In the genomic region with DNA sequence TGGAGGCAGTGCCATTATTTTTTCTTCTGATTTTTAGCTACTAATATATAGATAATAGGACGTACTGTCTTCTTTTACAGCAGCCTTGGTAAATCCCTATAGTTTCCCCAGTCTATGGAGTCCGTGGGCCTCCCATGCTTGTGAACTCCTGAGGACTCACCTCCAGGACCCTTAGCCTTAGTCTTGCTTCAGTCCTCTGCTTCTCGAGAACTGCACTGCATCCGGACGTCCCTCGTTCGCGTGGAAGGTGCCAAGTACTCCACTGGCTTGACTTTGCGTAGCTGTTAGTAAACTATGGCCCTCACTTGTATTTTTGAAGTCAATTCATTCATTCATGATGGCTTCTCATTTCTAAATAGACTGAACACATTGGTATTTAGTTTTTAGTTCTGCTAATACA, we compare ENCODE assay signal across 27 mouse cellular contexts. TPM values are rescaled to one million over a fixed set of nuclear protein-coding genes. Genes with fewer than 3 reads are reported as not detected.
A peak's percentile ranks its signal among the peaks of the same experiment; 100 is the strongest.
DNase-seq lines count a peak whose midpoint lies in the region; ATAC-seq and TF ChIP-seq lines count a peak whose summit lies in the region.
"Had no signal": no experiment of that assay in that cellular context is flagged by ENCODE, and none has a peak within 500 bp of the region (broad histone marks: within the 10 kb centered on the region; RNA-seq: fewer than 3 reads in every experiment).

No protein-coding gene starts in this region.

- no peak overlapping the region for H3K4me2 ChIP-seq in midbrain, embryonic 16.5 days (ENCODE audit: low read length)
- H3K4me2 ChIP-seq: embryonic facial prominence, embryonic 13.5 days; embryonic facial prominence, embryonic 15.5 days; forebrain, embryonic 12.5 days had no signal

- H3K27ac ChIP-seq in midbrain, embryonic 16.5 days (ENCODE audit: low read length) = no peak overlapping the region
- H3K27ac ChIP-seq: embryonic facial prominence, embryonic 13.5 days; embryonic facial prominence, embryonic 15.5 days; forebrain, embryonic 10.5 days; forebrain, embryonic 12.5 days had no signal

- H3K4me3 ChIP-seq in E14TG2a.4 (replicated peaks; ENCODE audit: low read length) = peak overlapping the region; percentile 76
- no peak overlapping the region for H3K4me3 ChIP-seq in midbrain, embryonic 16.5 days (ENCODE audit: low read depth, low read length)
- H3K4me3 ChIP-seq: embryonic facial prominence, embryonic 13.5 days; embryonic facial prominence, embryonic 15.5 days; erythroblast, embryonic 14.5 days; forebrain, embryonic 10.5 days; forebrain, embryonic 12.5 days had no signal

- TF ChIP-seq CTCF in E14TG2a.4 (conservative IDR thresholded peaks at IDR 0.05; ENCODE audit: low read length) = no peak

- WGBS in midbrain, embryonic 16.5 days = 93% methylated on average over 9 of the region's 9 CpGs

- no peak overlapping the region for H3K9ac ChIP-seq in midbrain, embryonic 16.5 days (ENCODE audit: low read depth, low read length)
- H3K9ac ChIP-seq: embryonic facial prominence, embryonic 13.5 days; embryonic facial prominence, embryonic 15.5 days; forebrain, embryonic 12.5 days had no signal

- ATAC-seq in midbrain, embryonic 16.5 days = no peak
- ATAC-seq: CD4-positive, CD25-positive, alpha-beta regulatory T cell, adult 4 months; forebrain, embryonic 14.5 days; forebrain, embryonic 16.5 days had no signal

- H3K9me3 ChIP-seq in E14TG2a.4 (ENCODE audit: low read length) = no peaks in the 10 kb centered on the region
- H3K9me3 ChIP-seq in midbrain, embryonic 16.5 days (replicated peaks; ENCODE audit: control insufficient read depth, low read length, poor library complexity, severe bottlenecking) = no peaks in the 10 kb centered on the region
- H3K9me3 ChIP-seq: embryonic facial prominence, embryonic 13.5 days; embryonic facial prominence, embryonic 15.5 days; forebrain, embryonic 10.5 days; forebrain, embryonic 12.5 days; G1E had no signal

- peaks cover 68% of the 10 kb centered on the region for H3K4me1 ChIP-seq in E14TG2a.4 (replicated peaks; ENCODE audit: low read depth, low read length)
- no peaks in the 10 kb centered on the region for H3K4me1 ChIP-seq in midbrain, embryonic 16.5 days (ENCODE audit: control insufficient read depth, insufficient read depth, low read length)
- H3K4me1 ChIP-seq: embryonic facial prominence, embryonic 13.5 days; embryonic facial prominence, embryonic 15.5 days; forebrain, embryonic 10.5 days; forebrain, embryonic 12.5 days had no signal

- H3K27me3 ChIP-seq in E14TG2a.4 (ENCODE audit: insufficient read depth, low read length) = no peaks in the 10 kb centered on the region
- no peaks in the 10 kb centered on the region for H3K27me3 ChIP-seq in midbrain, embryonic 16.5 days (ENCODE audit: control insufficient read depth, insufficient read depth, low read depth, low read length)
- H3K27me3 ChIP-seq: CH12.LX; embryonic facial prominence, embryonic 13.5 days; embryonic facial prominence, embryonic 15.5 days; forebrain, embryonic 12.5 days had no signal

- DNase-seq in ES-CJ7 (ENCODE audit: low read depth, low spot score) (peak; percentile 59), R1 (ENCODE audit: low read depth, low spot score) (peak; percentile 63)
- DNase-seq in right cerebral cortex, postnatal 14 days = no peak
- DNase-seq in spleen, postnatal 4 days (ENCODE audit: low spot score in 2 of 2) = no peak
- DNase-seq: adrenal gland, adult 2 months; adrenal gland, postnatal 10 days; adrenal gland, postnatal 25 days; B cell, adult 2 months; cerebellum, adult 11 months; cerebellum, adult 18-20 months; cerebellum, adult 8-10 months; cerebellum, adult 9-11 months; cerebellum, postnatal 14 days; cerebellum, postnatal 36 days; embryo, embryonic 11 days had no signal

- H3K36me3 ChIP-seq in E14TG2a.4 (ENCODE audit: insufficient read depth, low read length) = peaks cover 22% of the 10 kb centered on the region
- H3K36me3 ChIP-seq in midbrain, embryonic 16.5 days (ENCODE audit: control insufficient read depth, insufficient read depth, low read length) = peaks cover 6% of the 10 kb centered on the region

RNA-seq across cellular contexts. Expression of a gene that starts 38.8 kb away (rescaled TPM):
- 57.1 and 64.4 TPM in 2 replicates for polyA plus RNA-seq in midbrain, embryonic 16.5 days (2015; fragmentation: Nextera tagmentation; extraction: Ambion mirVana)

Comparison
In these comparisons a context has a peak if more than half of its experiments do, and no peak if none do; other contexts are left out.
1. DNase-seq: peak in ES-CJ7 (single experiment) and R1 (single experiment); none in right cerebral cortex, postnatal 14 days (single experiment) and spleen, postnatal 4 days (0 of 2).